Mouse (Mus musculus) heart, adult 9 months (tissue): Measurements from ENCODE around the gene Rad51b.

ENCODE experiments used
- DNase-seq, 2 experiments: peaks; one replicate each; pipeline ENCODE4 v3.0.0; 2022; ENCODE audit warnings: low spot score in 2 of 2

Gene Rad51b

DNA sequence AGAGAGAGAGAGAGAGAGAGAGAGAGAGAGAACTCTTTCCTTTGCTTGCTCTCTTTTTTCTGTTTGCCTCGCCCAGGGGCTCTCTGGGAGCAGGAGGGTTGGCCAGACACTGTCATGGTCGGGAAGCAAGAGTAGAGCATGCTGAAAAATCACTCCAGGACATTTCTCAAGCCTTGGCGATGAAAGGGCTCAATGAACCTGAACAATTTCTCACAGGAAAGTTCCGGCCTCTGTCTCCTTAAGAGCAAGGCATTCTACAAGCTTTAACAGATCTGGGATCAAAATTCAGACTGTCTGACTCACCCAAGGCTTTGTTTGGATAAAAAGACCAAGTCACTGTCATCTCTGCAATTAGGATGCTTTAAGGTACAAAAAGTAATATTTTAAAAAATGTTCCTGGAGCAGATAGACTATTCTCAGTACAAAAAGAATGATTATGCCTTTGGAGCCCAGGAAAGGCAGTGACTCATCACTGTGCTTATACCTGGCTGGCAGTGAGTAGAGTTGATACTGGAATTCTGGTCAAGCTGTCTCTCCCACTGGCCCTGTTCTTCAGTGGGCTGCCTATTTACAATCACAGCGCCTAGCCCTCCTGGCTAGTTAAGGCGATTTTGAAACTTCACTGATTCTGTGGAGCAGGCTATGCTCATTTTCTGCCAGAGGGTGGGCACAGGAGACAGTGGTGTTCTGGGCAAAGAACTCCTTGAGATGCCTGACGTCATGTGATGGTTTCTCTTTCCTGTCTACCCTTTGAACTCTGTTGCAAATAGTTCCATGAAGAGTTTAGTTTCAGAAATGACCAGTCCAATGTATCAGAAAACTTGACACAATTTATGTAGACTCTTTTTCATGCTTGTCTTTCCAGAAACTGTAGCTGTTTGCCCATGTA, 352.0 kb downstream of the Rad51b start:
- no peak for DNase-seq

GRCm38 (mm10) chr12:79649796-79650195, 352.7 kb downstream of the Rad51b start:
- no peak for DNase-seq

GRCm38 (mm10) chr12:79655138-79655537, 358.1 kb downstream of the Rad51b start:
- DNase-seq: no peak

DNA sequence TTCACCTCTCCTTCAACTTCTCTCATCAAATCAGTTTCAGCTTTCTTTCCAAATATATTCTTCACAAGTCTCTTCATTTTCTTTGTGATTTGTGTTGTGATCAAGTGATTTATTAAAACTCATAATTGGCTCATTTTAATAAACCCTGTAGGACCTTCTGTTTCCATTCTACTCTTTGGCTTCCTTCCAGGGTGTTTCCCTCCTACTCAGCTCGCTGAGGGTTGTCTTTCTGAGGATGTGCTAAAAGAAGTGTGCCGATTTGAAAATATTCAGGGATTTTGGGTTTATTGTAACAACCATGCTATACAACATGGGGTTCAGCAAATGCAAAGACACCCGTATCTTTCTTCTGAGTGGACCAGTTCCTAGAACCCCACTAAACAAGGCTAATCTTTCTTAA, 361.8 kb downstream of the Rad51b start:
- no peak for DNase-seq

DNA sequence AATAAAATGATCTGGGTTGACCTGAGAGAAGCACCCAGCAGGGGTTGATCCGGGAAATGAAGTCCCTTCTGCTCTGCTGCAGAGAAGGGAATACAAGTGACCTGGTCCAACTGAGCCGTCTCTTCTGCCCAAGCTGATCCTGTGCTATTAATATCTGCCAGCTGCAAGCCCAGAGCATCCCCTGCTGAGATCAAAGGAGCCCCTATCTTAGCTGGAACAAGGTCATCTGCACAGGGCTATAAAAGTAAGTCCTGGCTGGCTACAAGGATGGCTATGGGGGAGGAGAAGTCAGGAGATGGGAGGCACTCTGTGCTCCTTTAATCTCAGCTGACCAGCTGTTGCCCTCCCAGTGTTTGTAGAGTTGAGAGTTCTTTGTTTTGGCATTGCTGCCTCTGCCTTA, 364.2 kb downstream of the Rad51b start:
- DNase-seq: peak in 1 of 2 experiments; percentile 56

GRCm38 (mm10) chr12:79663131-79663892, 366.2 kb downstream of the Rad51b start:
- DNase-seq: no peak

GRCm38 (mm10) chr12:79663893-79664574, 367.0 kb downstream of the Rad51b start:
- DNase-seq: no peak

DNA sequence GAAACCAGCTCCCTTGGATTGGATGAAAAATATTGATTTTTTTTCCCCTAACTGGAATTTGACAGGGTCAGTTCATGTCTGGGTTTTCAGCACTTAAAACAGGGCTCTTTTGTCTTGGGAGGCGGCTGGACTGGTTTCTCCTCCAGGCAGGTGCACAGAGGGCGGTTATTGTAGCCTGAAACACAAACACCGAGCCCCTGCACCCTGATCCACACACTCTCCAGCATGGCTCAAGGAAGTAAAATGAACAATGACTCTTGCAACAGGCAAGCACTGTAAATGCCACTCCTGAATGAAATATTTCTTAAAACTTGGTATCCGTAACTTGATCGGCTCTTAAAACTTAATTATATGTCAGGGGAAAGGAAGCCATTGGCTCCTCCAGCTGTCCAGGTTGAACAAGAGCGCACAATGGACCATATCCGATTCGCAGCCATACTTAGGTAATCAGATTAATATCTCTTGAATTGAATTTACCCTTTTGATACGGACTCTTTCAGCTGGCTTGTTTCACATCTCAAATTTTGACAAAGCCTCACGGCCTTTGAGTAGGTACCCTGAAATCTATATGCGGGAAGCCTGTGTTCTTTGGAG, 377.9 kb downstream of the Rad51b start:
- no peak for DNase-seq

- DNase-seq: peak; percentile 79 to 83
Measured at GRCm38 (mm10) chr12:79675440-79676176, 378.5 kb downstream of the Rad51b start.

DNA sequence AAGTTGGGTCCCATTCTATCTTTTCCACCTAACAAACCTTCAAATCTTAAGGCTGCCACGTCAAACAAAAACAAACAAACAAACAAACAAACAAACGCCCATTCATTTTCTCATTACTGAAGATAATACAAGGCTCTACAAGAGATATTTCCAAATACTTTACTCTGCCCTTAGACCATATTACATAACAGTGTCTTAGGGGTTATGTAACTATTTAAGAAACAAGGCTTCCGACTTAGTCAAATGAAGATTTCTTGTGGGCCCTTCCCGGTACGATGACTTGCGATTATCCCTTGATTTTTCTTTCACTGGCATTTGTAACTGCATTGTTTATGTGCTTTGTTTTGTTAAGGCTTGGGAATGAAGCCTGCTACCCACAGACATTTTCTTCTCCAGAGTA, 379.2 kb downstream of the Rad51b start:
- DNase-seq: no peak

DNA sequence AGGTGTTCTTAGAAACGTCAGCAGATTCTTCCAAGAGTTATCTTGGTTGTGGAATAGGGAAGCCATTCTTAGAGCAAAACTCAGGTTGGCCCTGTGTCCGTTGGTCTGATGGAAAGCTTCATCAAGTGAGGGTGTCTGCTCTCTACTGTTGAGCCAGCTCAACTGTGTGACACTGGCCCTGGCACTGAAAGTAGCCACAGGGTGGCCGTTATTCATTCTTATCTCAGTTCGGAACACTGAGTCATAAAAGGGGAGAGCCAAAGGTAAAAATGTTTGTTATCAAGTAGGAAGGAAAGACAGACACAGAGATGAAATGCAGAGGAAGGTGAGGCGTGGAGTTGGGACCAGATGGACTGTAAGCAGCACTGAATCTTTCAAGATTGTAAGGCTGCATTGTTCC, 379.8 kb downstream of the Rad51b start:
- no peak for DNase-seq

DNA sequence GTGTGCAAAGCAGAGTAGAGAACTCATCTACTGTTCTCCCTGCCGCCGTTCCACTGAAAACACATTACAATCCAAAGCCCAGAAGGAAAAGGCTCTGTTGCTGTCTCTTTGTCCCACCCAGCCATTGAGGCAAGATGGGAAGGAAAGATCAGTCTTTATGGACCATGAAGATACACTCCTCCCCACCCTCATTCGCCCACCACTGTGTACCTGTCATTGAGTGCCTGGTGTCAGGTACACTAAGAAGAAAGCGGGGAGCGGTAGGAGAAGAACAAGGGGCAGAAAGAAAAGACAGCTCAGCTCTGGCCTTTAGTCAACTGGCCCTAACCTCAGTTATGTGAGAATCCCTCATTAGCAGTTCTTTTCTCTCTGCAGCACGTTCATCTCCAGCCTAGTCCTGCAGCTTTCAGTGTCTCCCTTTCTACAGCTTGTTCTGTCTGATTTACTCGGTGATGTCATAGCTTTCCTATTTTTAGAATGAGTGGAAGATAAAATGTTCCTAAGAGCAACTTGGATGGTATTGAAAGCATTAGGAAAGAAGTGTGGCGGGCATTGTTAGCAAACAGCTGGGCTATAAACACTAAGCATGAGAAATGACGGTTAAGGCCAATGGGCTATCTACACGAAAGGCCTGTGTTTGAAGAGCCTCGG, 382.3 kb downstream of the Rad51b start:
- peak; percentile 56 to 62 for DNase-seq

- no peak for DNase-seq
Measured at GRCm38 (mm10) chr12:79679941-79680697, 383.0 kb downstream of the Rad51b start.

- no peak for DNase-seq
Measured at GRCm38 (mm10) chr12:79680698-79681072, 383.6 kb downstream of the Rad51b start.

DNA sequence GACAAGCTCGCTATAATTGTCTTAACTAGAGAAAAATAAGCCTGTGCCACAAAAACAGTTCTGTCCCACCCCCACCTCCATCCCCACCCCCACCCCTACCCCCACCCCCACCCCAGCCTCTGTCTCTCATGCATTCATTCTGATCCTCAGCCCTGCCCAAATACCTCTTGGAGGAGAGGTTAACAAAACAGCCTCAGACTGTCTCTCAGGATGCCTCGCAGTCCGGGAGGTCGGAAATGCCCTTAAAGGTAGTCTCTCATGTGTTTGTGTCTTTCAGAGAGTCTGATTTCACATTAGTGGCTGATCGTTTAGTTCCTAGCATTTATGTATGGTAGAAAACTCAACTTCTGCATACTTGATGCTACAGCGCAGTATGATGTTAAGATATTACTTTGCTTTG, 384.5 kb downstream of the Rad51b start:
- no peak for DNase-seq

GRCm38 (mm10) chr12:79683350-79683749, 386.3 kb downstream of the Rad51b start:
- no peak for DNase-seq

DNA sequence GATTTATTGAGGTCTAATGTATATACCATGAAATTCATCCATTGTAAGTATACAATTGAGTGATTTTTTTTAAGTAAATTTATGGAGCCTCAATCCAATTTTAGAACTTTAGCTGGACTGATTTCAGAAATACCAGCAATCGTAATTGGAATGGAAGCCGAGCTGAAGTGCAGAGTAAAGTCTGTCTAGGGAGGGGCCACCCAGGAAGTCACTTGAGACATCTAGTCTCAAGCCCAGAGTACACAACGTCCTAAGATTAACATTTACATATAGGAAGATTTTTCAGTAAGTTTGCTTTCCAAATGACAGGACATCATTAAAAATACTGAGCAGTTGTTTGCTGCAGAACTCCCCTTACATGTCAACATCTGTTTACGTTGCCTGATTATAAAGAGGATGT, 386.7 kb downstream of the Rad51b start:
- DNase-seq: no peak

- no peak for DNase-seq
Measured at GRCm38 (mm10) chr12:79684338-79684737, 387.3 kb downstream of the Rad51b start.

DNA sequence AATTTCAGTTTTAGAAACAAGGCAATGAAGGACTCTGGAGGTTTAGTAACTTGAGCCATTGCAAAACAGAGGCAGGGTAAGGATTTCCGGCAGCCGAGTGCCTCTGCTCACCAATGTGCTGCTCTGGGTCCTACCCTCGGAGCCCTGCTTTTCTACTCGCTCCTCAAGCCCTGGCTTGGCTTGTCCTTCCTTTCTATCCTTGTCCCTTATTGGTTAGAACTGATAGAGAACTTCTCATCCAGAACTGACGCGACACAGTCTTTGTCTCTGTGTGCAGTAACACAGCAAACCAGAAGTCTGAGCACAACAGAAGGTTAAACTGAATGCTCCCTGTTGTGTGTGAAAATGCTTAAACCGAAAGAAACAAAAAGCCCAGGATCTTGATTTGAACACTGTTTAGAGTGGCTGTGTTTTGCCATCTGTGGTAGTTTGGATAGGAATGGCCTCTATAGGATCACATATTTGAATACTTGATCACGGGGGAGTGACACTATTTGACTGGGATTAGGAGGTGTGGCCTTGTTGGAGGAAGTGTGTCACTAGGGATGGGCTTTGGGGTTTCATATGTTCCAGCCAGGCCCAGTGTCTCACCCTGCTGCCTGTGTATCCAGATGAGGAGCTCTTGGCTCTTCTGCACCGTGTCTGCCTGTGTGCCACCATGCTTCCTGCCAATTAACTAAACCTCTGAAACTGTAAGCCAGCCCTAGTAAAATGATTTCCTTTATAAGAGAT, 389.7 kb downstream of the Rad51b start:
- DNase-seq: no peak
